Mouse (Mus musculus) frontal cortex, adult 2 months (tissue): ENCODE measurements around the gene Elmsan1. TPM values are rescaled to one million over a fixed set of nuclear protein-coding genes. Genes with fewer than 3 reads are reported as not detected.

Source experiments
- DNase-seq, 2 experiments: peaks; one replicate each; pipeline ENCODE4 v3.0.0; 2022; ENCODE audit warnings: low spot score in 1 of 2; ENCODE audit errors: extremely low spot score in 1 of 2
- polyA plus RNA-seq: library from polyadenylated mRNA; depleted of rRNA; stranded (reverse); fragments of >200 nt; gene quantifications from 2 replicates; pipeline ENCODE4 v1.2.3, GENCODE M21; 2012

Gene Elmsan1
- polyA plus RNA-seq, 1 experiment = 8.7 TPM

GRCm38 (mm10) chr12:84194400-84195109, 24.1 kb downstream of the Elmsan1 start:
- no peak for DNase-seq

- DNase-seq = peak; percentile 90 to 92
Observed at GRCm38 (mm10) chr12:84193642-84194399, 24.9 kb downstream of the Elmsan1 start.

GRCm38 (mm10) chr12:84192741-84193641, 25.7 kb downstream of the Elmsan1 start:
- DNase-seq = peak in 1 of 2 experiments; percentile 56

- DNase-seq = no peak
Observed at GRCm38 (mm10) chr12:84192280-84192679, 26.4 kb downstream of the Elmsan1 start.

- no peak for DNase-seq
Observed at GRCm38 (mm10) chr12:84191770-84192169, 26.9 kb downstream of the Elmsan1 start.

GRCm38 (mm10) chr12:84191190-84191589, 27.5 kb downstream of the Elmsan1 start:
- no peak for DNase-seq

- no peak for DNase-seq
Observed at GRCm38 (mm10) chr12:84190151-84190820, 28.4 kb downstream of the Elmsan1 start.

GRCm38 (mm10) chr12:84188881-84189444, 29.7 kb downstream of the Elmsan1 start:
- DNase-seq = no peak

GRCm38 (mm10) chr12:84187752-84188601, 30.7 kb downstream of the Elmsan1 start:
- no peak for DNase-seq

GRCm38 (mm10) chr12:84186950-84187349, 31.7 kb downstream of the Elmsan1 start:
- no peak for DNase-seq

GRCm38 (mm10) chr12:84186536-84186935, 32.1 kb downstream of the Elmsan1 start:
- no peak for DNase-seq

GRCm38 (mm10) chr12:84185547-84185946, 33.1 kb downstream of the Elmsan1 start:
- DNase-seq = no peak

- no peak for DNase-seq
Observed at GRCm38 (mm10) chr12:84184979-84185378, 33.7 kb downstream of the Elmsan1 start.

- no peak for DNase-seq
Observed at GRCm38 (mm10) chr12:84181999-84182398, 36.7 kb downstream of the Elmsan1 start.

- no peak for DNase-seq
Observed at GRCm38 (mm10) chr12:84180701-84181435, 37.8 kb downstream of the Elmsan1 start.

GRCm38 (mm10) chr12:84180090-84180489, 38.6 kb downstream of the Elmsan1 start:
- no peak for DNase-seq

- no peak for DNase-seq
Observed at GRCm38 (mm10) chr12:84178652-84179445, 39.8 kb downstream of the Elmsan1 start.

GRCm38 (mm10) chr12:84178052-84178451, 40.6 kb downstream of the Elmsan1 start:
- DNase-seq = no peak
